Mouse (Mus musculus): ENCODE measurements at regions not wholly inside any gene's neighbourhood (a gene's known extent, or its start where the extent isn't known, plus 50 kb on each side); places are given as distances from the start of the nearest gene placed in this dataset.

GRCm38 (mm10) chr10:48066986-48067385, 1721.6 kb downstream of the Grik2 start:
- Histone ChIP-seq H3K27me3 (replicated peaks; ENCODE audit: control insufficient read depth, insufficient read depth, low read length) (no peaks in the 10 kb centered on the region), H3K9me3 (ENCODE audit: control insufficient read depth, low read length) (no peaks in the 10 kb centered on the region), H3K4me2 (ENCODE audit: low read length) (no peak overlapping the region), H3K4me1 (ENCODE audit: control insufficient read depth, insufficient read depth, low read depth, low read length) (no peaks in the 10 kb centered on the region), H3K4me3 (ENCODE audit: low read length) (no peak overlapping the region), H3K9ac (ENCODE audit: low read depth, low read length) (no peak overlapping the region), H3K36me3 (ENCODE audit: control insufficient read depth, insufficient read depth, low read length) (no peaks in the 10 kb centered on the region), H3K27ac (ENCODE audit: low read depth, low read length) (no peak overlapping the region)
- no peak for ATAC-seq
- 89% methylated on average over 1 of the region's 1 CpGs for WGBS

- H3K9ac ChIP-seq (ENCODE audit: low read depth, low read length): no peak overlapping the region
- no peak overlapping the region for H3K27ac ChIP-seq (ENCODE audit: low read depth, low read length)
- no peak overlapping the region for H3K4me2 ChIP-seq (ENCODE audit: low read length)
- no peaks in the 10 kb centered on the region for H3K36me3 ChIP-seq (ENCODE audit: control insufficient read depth, insufficient read depth, low read length)
- no peak overlapping the region for H3K4me3 ChIP-seq (ENCODE audit: low read length)
- H3K27me3 ChIP-seq (replicated peaks; ENCODE audit: control insufficient read depth, insufficient read depth, low read length): no peaks in the 10 kb centered on the region
- no peaks in the 10 kb centered on the region for H3K9me3 ChIP-seq (ENCODE audit: control insufficient read depth, low read length)
- WGBS: 89% methylated on average over 1 of the region's 1 CpGs
- no peaks in the 10 kb centered on the region for H3K4me1 ChIP-seq (ENCODE audit: control insufficient read depth, insufficient read depth, low read depth, low read length)
- no peak for ATAC-seq
Observed at GRCm38 (mm10) chr10:48027296-48027695, 1761.3 kb downstream of the Grik2 start.

- Histone ChIP-seq H3K4me1 (ENCODE audit: control insufficient read depth, insufficient read depth, low read depth, low read length) (no peaks in the 10 kb centered on the region), H3K9me3 (ENCODE audit: control insufficient read depth, low read length) (no peaks in the 10 kb centered on the region), H3K4me3 (ENCODE audit: low read length) (no peak overlapping the region), H3K36me3 (ENCODE audit: control insufficient read depth, insufficient read depth, low read length) (no peaks in the 10 kb centered on the region), H3K4me2 (ENCODE audit: low read length) (no peak overlapping the region), H3K9ac (ENCODE audit: low read depth, low read length) (no peak overlapping the region), H3K27me3 (replicated peaks; ENCODE audit: control insufficient read depth, insufficient read depth, low read length) (no peaks in the 10 kb centered on the region), H3K27ac (ENCODE audit: low read depth, low read length) (no peak overlapping the region)
- no peak for ATAC-seq
- WGBS: 26% methylated on average over 4 of the region's 4 CpGs
Observed at GRCm38 (mm10) chr10:47991328-47992044, 1797.1 kb downstream of the Grik2 start.

GRCm38 (mm10) chr10:47979028-47979427, 1809.5 kb downstream of the Grik2 start:
- no peaks in the 10 kb centered on the region for H3K27me3 ChIP-seq (replicated peaks; ENCODE audit: control insufficient read depth, insufficient read depth, low read length)
- no peaks in the 10 kb centered on the region for H3K36me3 ChIP-seq (ENCODE audit: control insufficient read depth, insufficient read depth, low read length)
- H3K9ac ChIP-seq (ENCODE audit: low read depth, low read length): no peak overlapping the region
- H3K9me3 ChIP-seq (ENCODE audit: control insufficient read depth, low read length): no peaks in the 10 kb centered on the region
- ATAC-seq: 0 out of 2 replicates have a peak, but pooled peaks have one; percentile 54
- no peaks in the 10 kb centered on the region for H3K4me1 ChIP-seq (ENCODE audit: control insufficient read depth, insufficient read depth, low read depth, low read length)
- no peak overlapping the region for H3K27ac ChIP-seq (ENCODE audit: low read depth, low read length)
- H3K4me2 ChIP-seq (ENCODE audit: low read length): no peak overlapping the region
- no peak overlapping the region for H3K4me3 ChIP-seq (ENCODE audit: low read length)
